Mouse (Mus musculus): ENCODE measurements around the gene Gss.

GRCm38 (mm10) chr2:155585486-155585885 is 7.1 kb downstream of the Gss start:
- TF ChIP-seq CTCF (IDR thresholded peaks at IDR 0.05; ENCODE audit: low read depth) (no peak), EP300 (IDR thresholded peaks at IDR 0.05; ENCODE audit: low read depth) (peak; percentile 19; the same call in 1 of the 2 replicates)
